Mouse (Mus musculus) forebrain, embryonic 13.5 days (tissue): ENCODE data around the gene Rnf135. TPM values are rescaled to one million over a fixed set of nuclear protein-coding genes. Genes with fewer than 3 reads are reported as not detected.
A peak's percentile ranks its signal among the peaks of the same experiment; 100 is the strongest.

Experiments
- ATAC-seq: fragments of 200-750 bp; cut with Nextera tagmentation; 2 replicates; pipeline ENCODE4 v1.8.0; 2017
- H3K27ac ChIP-seq: fragments of 300-500 bp; sonication (generic); 2 replicates; pipeline ENCODE4 v1.5.1; 2015; ENCODE audit warnings: inconsistent platforms, mild to moderate bottlenecking, moderate library complexity
- H3K27me3 ChIP-seq: fragments of 300-500 bp; sonication (generic); 2 replicates; pipeline ENCODE4 v1.6.1; 2015; ENCODE audit warnings: mild to moderate bottlenecking, inconsistent platforms
- H3K36me3 ChIP-seq: fragments of 300-500 bp; sonication (generic); 2 replicates; pipeline ENCODE4 v1.6.1; 2015; ENCODE audit warnings: mild to moderate bottlenecking, inconsistent platforms; ENCODE audit not compliant: poor library complexity, severe bottlenecking
- H3K4me1 ChIP-seq: fragments of 300-500 bp; sonication (generic); 2 replicates; pipeline ENCODE4 v1.6.1; 2015; ENCODE audit warnings: inconsistent platforms
- H3K4me2 ChIP-seq: fragments of 300-500 bp; sonication (generic); 2 replicates; pipeline ENCODE4 v1.6.1; 2015; ENCODE audit warnings: inconsistent platforms, mild to moderate bottlenecking, moderate library complexity
- H3K4me3 ChIP-seq: fragments of 300-500 bp; sonication (generic); 2 replicates; pipeline ENCODE4 v1.5.1; 2015; ENCODE audit warnings: mild to moderate bottlenecking, inconsistent platforms
- H3K9ac ChIP-seq: fragments of 300-500 bp; sonication (generic); 2 replicates; pipeline ENCODE4 v1.6.1; 2015; ENCODE audit warnings: mild to moderate bottlenecking, inconsistent platforms
- H3K9me3 ChIP-seq: fragments of 300-500 bp; sonication (generic); replicated peaks from 2 replicates; pipeline ENCODE4 v1.6.1; 2016; ENCODE audit warnings: inconsistent platforms
- WGBS: fragments of 180-500 bp; shearing (Covaris S2); methylation state at CpG from one replicate; pipeline ENCODE4 v1.1.7; 2015; 5-methylcytosine and 5-hydroxymethylcytosine counted together
- polyA plus RNA-seq: library from polyadenylated mRNA; unstranded; fragments of >200 nt; fragmentation: Nextera tagmentation; extraction: Ambion mirVana; gene quantifications from 2 replicates; pipeline ENCODE4 v1.2.1, GENCODE M21; 2015

The Rnf135 gene
- polyA plus RNA-seq, 1 experiment from 2014 or later, result 2.6 TPM

DNA sequence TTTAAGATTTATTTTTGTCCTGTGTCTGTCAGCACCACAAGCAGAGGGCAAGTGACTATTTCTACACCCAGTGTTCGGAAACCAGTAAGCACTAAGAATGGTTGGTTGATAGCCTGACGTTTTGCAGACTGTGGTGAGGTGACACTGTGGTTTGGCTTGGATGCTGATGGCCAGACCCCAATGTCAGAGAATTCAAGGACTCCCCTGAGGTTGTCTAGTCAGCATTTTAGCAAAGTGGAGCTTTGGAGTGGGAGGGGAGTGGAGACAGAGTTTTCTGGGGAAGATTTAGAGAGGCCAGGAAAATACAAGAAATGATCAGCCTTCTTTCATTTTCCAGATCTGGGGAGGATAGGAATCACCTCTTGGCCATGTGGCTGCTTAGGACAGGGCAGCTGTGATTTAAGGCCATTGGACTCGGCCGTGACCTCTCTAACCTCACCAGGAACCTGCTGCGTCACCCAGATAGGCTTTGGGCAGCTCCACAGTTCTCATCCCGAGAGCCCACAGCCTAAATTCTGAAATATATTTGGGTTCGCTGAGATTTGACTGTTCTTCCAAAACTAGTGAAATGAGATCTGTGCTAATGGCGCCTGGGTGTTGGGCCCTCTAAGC is 34.1 kb upstream of the Rnf135 start:
- Histone ChIP-seq H3K36me3 (no peaks in the 10 kb centered on the region), H3K9me3 (no peaks in the 10 kb centered on the region), H3K27me3 (peaks cover 30% of the 10 kb centered on the region), H3K27ac (no peak overlapping the region), H3K9ac (no peak overlapping the region), H3K4me1 (peaks cover 8% of the 10 kb centered on the region), H3K4me2 (no peak overlapping the region), H3K4me3 (no peak overlapping the region)
- no peak for ATAC-seq
- 88% methylated on average over 8 of the region's 8 CpGs for WGBS

DNA sequence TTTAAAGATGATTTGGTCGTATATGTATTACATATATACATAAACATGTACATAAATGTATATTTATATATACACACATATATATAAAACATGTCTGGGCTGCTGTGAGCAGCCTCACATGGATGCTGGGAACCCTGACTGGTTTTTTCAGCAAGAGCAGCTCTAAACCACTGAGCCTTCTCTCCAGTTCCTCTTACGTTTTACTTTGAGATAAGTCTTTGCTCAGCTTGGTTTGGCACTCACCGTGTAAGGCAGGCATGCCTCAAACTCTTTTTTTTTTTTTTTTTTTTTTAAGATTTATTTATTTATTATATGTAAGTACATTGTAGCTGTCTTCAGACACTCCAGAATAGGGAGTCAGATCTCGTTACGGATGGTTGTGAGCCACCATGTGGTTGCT is 33.1 kb upstream of the Rnf135 start:
- Histone ChIP-seq H3K27ac (no peak overlapping the region), H3K9ac (no peak overlapping the region), H3K36me3 (no peaks in the 10 kb centered on the region), H3K4me2 (no peak overlapping the region), H3K4me1 (peaks cover 8% of the 10 kb centered on the region), H3K27me3 (peaks cover 40% of the 10 kb centered on the region), H3K9me3 (no peaks in the 10 kb centered on the region), H3K4me3 (no peak overlapping the region)
- no peak for ATAC-seq
- WGBS, result 78% methylated on average over 5 of the region's 5 CpGs

DNA sequence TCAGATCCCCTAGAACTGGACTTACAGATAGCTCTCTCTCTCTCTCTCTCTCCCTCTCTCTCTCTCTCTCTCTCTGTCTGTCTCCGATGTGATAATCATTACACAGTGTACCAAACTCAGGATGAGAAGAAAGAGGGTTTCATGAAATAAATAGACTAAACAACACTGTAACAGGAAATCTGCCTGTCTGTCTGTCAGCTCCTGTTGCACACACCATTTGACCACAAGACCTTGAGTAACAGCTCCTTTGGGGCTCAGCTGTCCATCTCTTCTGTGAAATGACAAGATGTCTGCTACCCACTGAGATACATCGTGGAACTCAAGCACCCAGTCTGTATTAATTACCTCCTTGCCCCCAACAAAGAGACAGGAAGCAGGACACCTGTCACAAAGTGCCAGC is 32.1 kb upstream of the Rnf135 start:
- Histone ChIP-seq H3K36me3 (no peaks in the 10 kb centered on the region), H3K9ac (no peak overlapping the region), H3K4me1 (peaks cover 8% of the 10 kb centered on the region), H3K27ac (no peak overlapping the region), H3K4me2 (no peak overlapping the region), H3K9me3 (no peaks in the 10 kb centered on the region), H3K27me3 (peaks cover 47% of the 10 kb centered on the region), H3K4me3 (no peak overlapping the region)
- ATAC-seq, result no peak
- WGBS, result 64% methylated on average over 2 of the region's 2 CpGs

DNA sequence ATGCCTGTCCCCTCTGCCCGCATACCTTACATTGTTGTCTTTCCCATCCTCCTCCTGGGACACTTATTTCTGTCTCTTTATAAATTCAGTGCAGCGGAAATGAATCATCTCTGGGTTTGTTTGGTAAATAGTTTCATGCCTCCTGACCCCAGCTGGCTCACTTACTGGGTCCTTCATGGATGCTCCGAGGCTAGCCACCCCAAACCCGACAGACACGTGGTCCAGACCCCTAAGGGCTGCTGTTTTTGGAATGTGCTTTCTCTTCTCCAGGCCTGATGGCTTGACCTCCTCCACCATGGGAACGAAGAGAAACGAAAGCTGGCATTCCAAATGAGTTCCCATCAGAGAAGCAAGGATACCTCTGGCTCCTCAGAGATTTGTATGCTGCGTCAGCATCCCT is 31.3 kb upstream of the Rnf135 start:
- 83% methylated on average over 8 of the region's 8 CpGs for WGBS
- peaks cover 8% of the 10 kb centered on the region for H3K4me1 ChIP-seq
- no peak overlapping the region for H3K4me2 ChIP-seq
- H3K4me3 ChIP-seq, result no peak overlapping the region
- ATAC-seq, result no peak
- peaks cover 47% of the 10 kb centered on the region for H3K27me3 ChIP-seq
- H3K9ac ChIP-seq, result no peak overlapping the region
- H3K9me3 ChIP-seq, result no peaks in the 10 kb centered on the region
- no peak overlapping the region for H3K27ac ChIP-seq
- no peaks in the 10 kb centered on the region for H3K36me3 ChIP-seq

DNA sequence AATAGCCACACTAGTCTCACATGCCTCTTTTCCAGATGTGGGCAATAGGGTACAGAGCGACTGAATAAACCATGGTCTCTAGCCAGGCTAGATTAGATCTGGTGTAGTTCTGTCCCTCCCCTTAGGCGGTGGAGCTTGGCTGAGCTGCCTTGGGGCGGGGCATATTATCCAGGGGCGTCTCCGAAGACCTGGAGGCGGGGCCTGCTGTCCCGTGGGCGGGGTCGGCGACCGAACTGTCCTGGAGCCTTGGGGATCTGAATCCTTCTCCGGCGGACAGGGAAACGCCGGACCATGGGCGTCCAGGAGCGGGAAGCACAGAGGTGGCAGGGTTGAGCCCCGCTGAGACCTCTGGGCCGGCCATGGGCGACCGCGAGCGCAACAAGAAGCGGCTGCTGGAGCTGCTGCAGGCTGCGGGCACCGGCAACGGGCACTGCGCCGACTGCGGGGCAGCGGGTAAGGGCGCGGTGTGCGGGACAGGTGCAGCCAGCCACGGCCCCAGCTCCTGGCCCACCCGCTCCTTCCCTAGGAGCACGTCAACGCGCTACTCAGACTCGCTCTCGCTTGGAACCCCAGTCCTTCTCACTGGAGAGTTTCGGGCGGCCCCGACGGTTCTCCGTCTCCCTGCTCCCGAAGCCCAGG is 29.7 kb upstream of the Rnf135 start, which contains the start of gene Adap2:
Gene Adap2, plus strand, starts transcription at position 249 of the 639 bp plus-strand sequence.
- Histone ChIP-seq H3K9ac (peak within 1 kb of the TSS; percentile 59), H3K4me1 (peaks cover 8% of the 10 kb centered on the region), H3K27ac (no peak within 1 kb of the TSS), H3K36me3 (no peaks in the 10 kb centered on the region), H3K4me2 (peak within 1 kb of the TSS; percentile 72), H3K9me3 (no peaks in the 10 kb centered on the region), H3K27me3 (peaks cover 47% of the 10 kb centered on the region), H3K4me3 (peak within 1 kb of the TSS; percentile 48)
- WGBS, result 2% methylated on average over 47 of the region's 47 CpGs
- peak; percentile 78 for ATAC-seq

DNA sequence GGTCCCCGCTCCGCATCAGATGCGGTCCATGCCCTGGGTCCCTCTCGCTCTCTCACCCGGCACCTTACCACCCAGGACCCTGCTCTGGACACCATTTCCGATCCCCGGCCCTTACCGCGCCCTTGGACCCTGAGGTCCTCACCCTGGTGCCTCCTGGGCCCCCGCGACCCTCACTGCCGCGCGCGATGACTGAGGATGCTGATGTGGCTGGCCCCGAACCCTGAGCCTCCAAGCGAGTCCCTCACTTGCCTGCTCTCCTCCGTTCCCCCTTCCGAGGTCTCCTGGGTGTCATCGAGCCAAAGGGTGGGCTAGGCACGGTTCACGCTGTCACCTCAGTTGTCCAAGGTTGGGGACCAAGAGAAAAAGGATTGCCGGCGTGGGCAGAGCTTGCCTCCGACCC is 29.1 kb upstream of the Rnf135 start:
- H3K4me3 ChIP-seq, result peak overlapping the region; percentile 48
- H3K27me3 ChIP-seq, result peaks cover 47% of the 10 kb centered on the region
- no peaks in the 10 kb centered on the region for H3K36me3 ChIP-seq
- peak overlapping the region; percentile 72 for H3K4me2 ChIP-seq
- peak overlapping the region; percentile 59 for H3K9ac ChIP-seq
- no peak overlapping the region for H3K27ac ChIP-seq
- WGBS, result 23% methylated on average over 25 of the region's 25 CpGs
- no peak for ATAC-seq
- no peaks in the 10 kb centered on the region for H3K9me3 ChIP-seq
- H3K4me1 ChIP-seq, result peaks cover 8% of the 10 kb centered on the region

DNA sequence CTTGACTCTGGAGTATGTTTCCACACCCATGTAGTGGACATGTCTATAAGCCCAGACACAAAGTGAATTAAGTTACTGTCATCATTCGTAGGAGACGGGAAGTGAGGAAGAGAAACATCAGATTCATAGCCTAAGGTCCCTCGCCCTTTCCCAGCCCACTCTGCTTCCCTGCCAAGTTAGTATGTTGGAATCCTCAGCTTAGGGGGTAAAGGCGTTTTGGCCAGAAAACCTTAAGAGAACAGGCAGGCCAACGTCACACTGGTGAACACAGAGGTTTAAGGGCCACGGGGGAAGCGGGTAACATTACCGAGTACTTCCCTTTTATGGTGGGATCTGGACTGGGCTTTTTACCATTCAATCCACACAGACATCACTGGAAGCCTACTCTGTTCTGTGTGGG is 28.1 kb upstream of the Rnf135 start:
- Histone ChIP-seq H3K36me3 (no peaks in the 10 kb centered on the region), H3K4me1 (peaks cover 8% of the 10 kb centered on the region), H3K27me3 (peaks cover 47% of the 10 kb centered on the region), H3K9ac (no peak overlapping the region), H3K4me3 (no peak overlapping the region), H3K27ac (no peak overlapping the region), H3K4me2 (no peak overlapping the region), H3K9me3 (no peaks in the 10 kb centered on the region)
- ATAC-seq, result no peak
- 89% methylated on average over 8 of the region's 8 CpGs for WGBS

DNA sequence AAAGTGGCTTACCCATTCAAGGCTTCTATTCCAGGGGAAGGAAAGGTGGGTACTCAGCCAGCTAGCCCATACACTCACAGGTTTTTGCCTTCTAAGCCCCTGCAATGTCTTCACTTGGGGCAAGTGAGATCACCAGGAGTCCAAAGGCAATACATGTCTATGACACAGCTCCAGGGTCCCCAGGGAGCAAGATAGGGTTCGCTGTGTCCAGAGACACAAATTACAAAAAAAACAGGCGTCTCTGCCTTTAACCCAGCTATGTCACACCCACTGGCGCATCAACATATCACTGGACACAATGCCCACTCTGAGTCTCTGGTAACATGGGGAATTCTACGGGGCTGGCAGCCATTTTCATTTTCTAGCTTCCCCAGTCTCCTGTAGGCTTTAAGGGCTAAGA is 27.7 kb upstream of the Rnf135 start:
- Histone ChIP-seq H3K9me3 (no peaks in the 10 kb centered on the region), H3K4me1 (peaks cover 8% of the 10 kb centered on the region), H3K27me3 (peaks cover 47% of the 10 kb centered on the region), H3K4me3 (no peak overlapping the region), H3K9ac (no peak overlapping the region), H3K36me3 (no peaks in the 10 kb centered on the region), H3K4me2 (no peak overlapping the region), H3K27ac (no peak overlapping the region)
- ATAC-seq, result no peak
- 87% methylated on average over 4 of the region's 4 CpGs for WGBS

DNA sequence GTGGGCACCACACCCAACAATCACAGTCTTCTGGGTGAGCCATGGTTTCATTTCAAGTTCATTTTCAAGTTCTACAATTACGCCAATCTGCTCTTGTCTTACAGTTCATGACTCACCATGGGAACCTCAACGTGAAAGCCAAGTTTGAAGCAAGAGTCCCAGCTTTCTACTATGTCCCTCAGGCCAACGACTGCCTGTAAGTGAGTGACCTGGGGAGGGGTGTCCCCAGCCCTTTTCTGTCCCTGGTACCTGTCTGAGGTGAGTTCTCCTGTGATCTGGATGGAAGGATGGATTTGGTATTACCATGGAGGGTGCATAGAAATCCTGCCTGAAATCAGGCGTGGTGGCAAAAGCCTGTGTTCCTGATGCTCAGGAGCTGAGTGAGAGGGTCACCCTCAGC is 26.8 kb upstream of the Rnf135 start:
- ATAC-seq, result no peak
- WGBS, result 81% methylated on average over 4 of the region's 4 CpGs
- H3K27me3 ChIP-seq, result peaks cover 44% of the 10 kb centered on the region

DNA sequence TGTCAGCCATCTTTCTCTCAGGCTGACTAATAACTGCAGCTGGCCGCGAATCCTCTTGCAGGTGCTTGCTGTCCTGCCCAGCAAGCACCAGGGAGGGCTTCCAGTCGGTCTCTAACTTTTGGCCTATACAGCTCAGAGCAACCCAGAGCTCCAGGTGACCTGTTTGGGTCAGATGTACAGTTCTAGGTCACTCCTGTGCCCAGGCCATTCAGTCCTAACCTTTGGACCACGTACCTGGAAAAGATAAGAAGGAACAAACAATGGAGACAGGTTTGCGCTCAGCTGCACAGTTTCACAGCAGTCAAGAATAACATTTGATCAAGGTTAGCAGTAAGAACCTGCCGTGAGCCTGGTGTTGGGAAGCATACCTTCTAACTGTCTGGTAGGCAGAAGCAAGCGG is 24.6 kb upstream of the Rnf135 start:
- Histone ChIP-seq H3K36me3 (no peaks in the 10 kb centered on the region), H3K27ac (no peak overlapping the region), H3K4me1 (peaks cover 5% of the 10 kb centered on the region), H3K9ac (no peak overlapping the region), H3K4me2 (no peak overlapping the region), H3K4me3 (no peak overlapping the region), H3K27me3 (peaks cover 22% of the 10 kb centered on the region), H3K9me3 (no peaks in the 10 kb centered on the region)
- 87% methylated on average over 7 of the region's 7 CpGs for WGBS
- ATAC-seq, result no peak

More for the DNA sequence above, 26.8 kb upstream of the Rnf135 start:
- Histone ChIP-seq H3K9me3 (no peaks in the 10 kb centered on the region), H3K4me3 (no peak overlapping the region), H3K36me3 (no peaks in the 10 kb centered on the region), H3K27ac (no peak overlapping the region), H3K4me2 (no peak overlapping the region), H3K9ac (no peak overlapping the region), H3K4me1 (peaks cover 8% of the 10 kb centered on the region)

DNA sequence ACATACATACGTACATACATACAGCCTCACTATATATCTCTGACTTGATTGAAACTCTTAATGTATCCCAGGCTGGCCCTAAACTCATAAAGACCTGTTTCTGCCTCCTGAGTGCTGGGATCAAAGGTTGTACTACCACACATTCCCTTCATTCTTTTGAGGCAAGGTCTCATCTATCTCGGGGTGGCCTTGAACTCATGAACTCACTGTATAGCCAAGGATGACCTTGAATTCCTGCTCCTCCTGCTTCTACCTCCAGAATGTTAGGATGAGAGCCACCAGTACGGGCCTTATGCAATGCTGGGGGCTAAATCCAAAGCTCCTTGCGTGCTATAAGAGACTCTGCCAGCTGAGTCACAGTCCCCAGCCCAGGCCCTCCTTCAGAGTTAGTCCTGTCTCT is 22.6 kb upstream of the Rnf135 start:
- peaks cover 2% of the 10 kb centered on the region for H3K27me3 ChIP-seq
- H3K9me3 ChIP-seq, result no peaks in the 10 kb centered on the region
- no peak overlapping the region for H3K4me2 ChIP-seq
- ATAC-seq, result no peak
- no peak overlapping the region for H3K4me3 ChIP-seq
- H3K27ac ChIP-seq, result no peak overlapping the region
- WGBS, result 88% methylated on average over 4 of the region's 4 CpGs
- H3K36me3 ChIP-seq, result no peaks in the 10 kb centered on the region
- no peak overlapping the region for H3K9ac ChIP-seq
- H3K4me1 ChIP-seq, result no peaks in the 10 kb centered on the region

DNA sequence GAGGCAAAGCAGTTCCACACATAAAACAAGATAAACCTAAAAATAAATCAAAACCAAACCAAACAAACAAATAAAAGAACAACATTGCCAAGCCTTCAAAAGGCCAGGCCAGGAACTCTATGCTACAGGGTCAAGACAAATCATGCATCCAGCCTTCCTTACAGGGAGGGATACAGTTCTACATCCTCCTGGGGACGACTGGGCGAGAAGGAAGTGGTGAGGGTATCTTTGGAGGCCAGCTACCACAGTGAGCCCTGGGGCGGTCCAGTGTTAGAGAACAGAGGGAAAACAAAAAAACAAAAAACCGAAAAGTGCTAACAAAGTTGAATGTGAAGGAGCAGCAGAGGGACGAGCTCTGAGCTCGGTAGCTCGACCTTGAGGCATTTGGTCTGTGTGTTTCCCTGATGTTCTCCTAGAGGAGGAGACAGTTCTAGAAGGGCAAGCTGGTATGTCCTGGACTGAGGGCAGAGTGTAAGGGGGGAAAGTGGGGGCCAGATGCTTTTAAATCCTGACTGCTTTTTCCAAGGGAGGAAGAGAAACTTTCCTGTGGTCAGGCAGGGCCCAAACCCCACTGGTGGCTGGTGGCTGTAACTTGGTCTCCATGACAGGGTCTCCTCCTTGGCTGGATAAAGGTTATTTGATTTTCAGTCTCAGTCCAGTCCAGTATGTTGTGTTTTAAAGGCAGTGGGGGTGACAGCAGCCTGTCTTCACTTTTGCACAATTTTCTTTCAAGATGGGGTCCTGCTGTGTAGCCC is 20.1 kb upstream of the Rnf135 start:
- Histone ChIP-seq H3K4me1 (no peaks in the 10 kb centered on the region), H3K4me3 (no peak overlapping the region), H3K4me2 (no peak overlapping the region), H3K9ac (no peak overlapping the region), H3K9me3 (no peaks in the 10 kb centered on the region), H3K27ac (no peak overlapping the region), H3K36me3 (no peaks in the 10 kb centered on the region), H3K27me3 (no peaks in the 10 kb centered on the region)
- ATAC-seq, result no peak
- WGBS, result 77% methylated on average over 7 of the region's 7 CpGs
